ENCODE assay signal across 10 mouse cellular contexts in the genomic region with DNA sequence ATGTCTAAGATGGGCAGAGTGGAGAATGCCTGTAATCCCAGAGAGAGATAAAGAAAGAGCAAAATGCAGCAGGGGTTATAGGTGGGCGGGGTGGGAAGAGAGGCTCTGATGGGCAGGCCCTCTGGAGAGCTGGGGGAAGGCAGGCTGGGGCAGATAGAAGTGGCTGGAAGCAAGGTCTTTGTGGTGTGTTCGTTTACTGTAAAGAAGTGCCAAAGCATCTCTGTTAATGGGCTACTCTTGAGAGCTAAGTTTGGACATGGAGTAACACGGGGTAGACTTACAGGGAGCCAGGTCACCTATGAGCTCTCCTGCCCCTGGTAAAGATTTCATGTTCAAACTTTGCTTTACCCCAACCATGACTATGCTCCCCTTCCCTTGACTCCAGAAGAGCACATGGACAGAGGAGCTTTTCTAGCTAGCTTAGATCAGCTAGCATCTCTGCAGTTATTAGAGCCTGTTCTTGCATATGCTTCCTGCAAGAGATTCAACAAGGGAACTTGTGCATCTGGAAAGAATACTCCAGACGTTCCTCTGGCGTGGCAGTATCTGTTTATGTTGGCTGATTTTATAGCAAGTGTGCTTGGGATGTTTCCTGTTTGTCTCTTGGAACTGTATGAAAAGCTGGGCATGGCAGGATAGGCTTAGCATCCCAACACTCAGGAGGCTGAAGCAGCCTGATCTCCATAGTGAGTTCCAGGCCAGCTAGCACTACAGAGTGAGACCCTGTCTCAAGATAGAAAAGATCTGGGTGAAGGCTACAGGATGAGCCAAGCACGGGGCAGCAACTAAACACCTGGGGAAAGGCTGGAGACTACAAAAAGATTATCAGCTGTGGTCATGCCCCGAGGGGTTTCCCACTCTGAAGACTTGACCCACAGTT.
DNase-seq lines count a peak whose midpoint lies in the region; ATAC-seq and TF ChIP-seq lines count a peak whose summit lies in the region.
"Had no signal": no experiment of that assay in that cellular context is flagged by ENCODE, and none has a peak within 500 bp of the region (broad histone marks: within the 10 kb centered on the region; RNA-seq: fewer than 3 reads in every experiment).

No protein-coding gene starts in this region.

- H3K4me2 ChIP-seq in lung, embryonic 16.5 days (ENCODE audit: low read depth, low read length), result no peak overlapping the region
- H3K4me2 ChIP-seq in heart, embryonic 11.5 days, result no peak overlapping the region
- no peak overlapping the region for H3K4me2 ChIP-seq in stomach, embryonic 14.5 days (replicated peaks; ENCODE audit: low read depth, low read length)

- H3K36me3 ChIP-seq in lung, embryonic 16.5 days (ENCODE audit: control insufficient read depth, insufficient read depth, low read length), result no peaks in the 10 kb centered on the region
- H3K36me3 ChIP-seq in heart, embryonic 11.5 days (ENCODE audit: control insufficient read depth, insufficient read depth, low read length), result no peaks in the 10 kb centered on the region
- no peaks in the 10 kb centered on the region for H3K36me3 ChIP-seq in stomach, embryonic 14.5 days (ENCODE audit: control insufficient read depth, insufficient read depth, low read length)

- peak overlapping the region; percentile 100 for H3K27ac ChIP-seq in lung, embryonic 16.5 days (ENCODE audit: low read length)
- H3K27ac ChIP-seq in heart, embryonic 11.5 days (ENCODE audit: low read depth, low read length), result peak overlapping the region; percentile 16; the same call in 1 of the 2 replicates
- H3K27ac ChIP-seq in stomach, embryonic 14.5 days (ENCODE audit: low read length), result peak overlapping the region; percentile 28; the same call in 1 of the 2 replicates
- H3K27ac ChIP-seq in layer of hippocampus, adult 2 months, result no peak overlapping the region

- H3K4me3 ChIP-seq in lung, embryonic 16.5 days (ENCODE audit: low read length), result no peak overlapping the region
- H3K4me3 ChIP-seq in heart, embryonic 11.5 days (ENCODE audit: low read depth, low read length), result no peak overlapping the region
- H3K4me3 ChIP-seq in stomach, embryonic 14.5 days (ENCODE audit: low read depth, low read length), result no peak overlapping the region
- H3K4me3 ChIP-seq in layer of hippocampus, adult 2 months, result no peak overlapping the region

- H3K27me3 ChIP-seq in lung, embryonic 16.5 days (ENCODE audit: control insufficient read depth, insufficient read depth, low read depth, low read length), result no peaks in the 10 kb centered on the region
- no peaks in the 10 kb centered on the region for H3K27me3 ChIP-seq in heart, embryonic 11.5 days (ENCODE audit: control insufficient read depth, insufficient read depth, low read length)
- H3K27me3 ChIP-seq in stomach, embryonic 14.5 days (ENCODE audit: control insufficient read depth, insufficient read depth, low read length), result no peaks in the 10 kb centered on the region

- H3K4me1 ChIP-seq in lung, embryonic 16.5 days (replicated peaks; ENCODE audit: control insufficient read depth, insufficient read depth, low read length), result peaks cover 60% of the 10 kb centered on the region
- peaks cover 50% of the 10 kb centered on the region for H3K4me1 ChIP-seq in heart, embryonic 11.5 days (ENCODE audit: control insufficient read depth, insufficient read depth, low read length)
- H3K4me1 ChIP-seq in stomach, embryonic 14.5 days (ENCODE audit: control insufficient read depth, insufficient read depth, low read length), result peaks cover 46% of the 10 kb centered on the region

- ATAC-seq in lung, embryonic 16.5 days (ENCODE audit: low read depth), result no peak
- no peak for ATAC-seq in heart, embryonic 11.5 days (replicated peaks; ENCODE audit: insufficient number of reproducible peaks, low FRiP score, low TSS enrichment)
- ATAC-seq in stomach, embryonic 14.5 days (ENCODE audit: insufficient number of reproducible peaks, insufficient read depth, low FRiP score, low read depth), result no peak

- no peak overlapping the region for H3K9ac ChIP-seq in lung, embryonic 16.5 days (ENCODE audit: low read length)
- H3K9ac ChIP-seq in heart, embryonic 11.5 days (ENCODE audit: low read depth, low read length), result no peak overlapping the region
- H3K9ac ChIP-seq in stomach, embryonic 14.5 days (replicated peaks; ENCODE audit: low read depth, low read length), result no peak overlapping the region

- TF ChIP-seq CTCF in layer of hippocampus, adult 2 months (conservative IDR thresholded peaks at IDR 0.05), result no peak

- no peaks in the 10 kb centered on the region for H3K9me3 ChIP-seq in lung, embryonic 16.5 days (ENCODE audit: control insufficient read depth, low read length)
- no peaks in the 10 kb centered on the region for H3K9me3 ChIP-seq in heart, embryonic 11.5 days (replicated peaks; ENCODE audit: control insufficient read depth, low read length)
- H3K9me3 ChIP-seq in stomach, embryonic 14.5 days (ENCODE audit: control insufficient read depth, low read depth, low read length), result no peaks in the 10 kb centered on the region

- intact Hi-C loops in heart, postnatal 14 days (cut with DNase I), result no loop called here

- WGBS in lung, embryonic 16.5 days, result 49% methylated on average over 7 of the region's 7 CpGs
- 57% methylated on average over 7 of the region's 7 CpGs for WGBS in heart, embryonic 11.5 days (ENCODE audit: insufficient replicate concordance)
- WGBS in stomach, embryonic 14.5 days, result 64% methylated on average over 7 of the region's 7 CpGs

- peak; percentile 56 for DNase-seq in heart, adult 8-10 months (ENCODE audit: low spot score)
- no peak for DNase-seq in heart, postnatal 14 days
- no peak for DNase-seq in lung, postnatal 4 days
- no peak for DNase-seq in layer of hippocampus, adult 2 months (ENCODE audit: low spot score in 2 of 2)
- DNase-seq in cerebellum, adult 18-20 months, result no peak
- DNase-seq: cerebellum, adult 9-10 months; right cerebral cortex, adult 18-20 months had no signal
